Mouse (Mus musculus) heart, postnatal 4 days (tissue): ENCODE measurements around the gene Prrt3. TPM values are rescaled to one million over a fixed set of nuclear protein-coding genes. Genes with fewer than 3 reads are reported as not detected.

Source experiments
- DNase-seq: peaks from one replicate; pipeline ENCODE4 v3.0.0; 2021
- total RNA-seq, 2 experiments: library from RNA; stranded (reverse); gene quantifications; 2 replicates each; pipeline ENCODE4 v1.2.3; 2021

Prrt3 gene
- total RNA-seq, 2 experiments from 2014 or later, result not detected

DNA sequence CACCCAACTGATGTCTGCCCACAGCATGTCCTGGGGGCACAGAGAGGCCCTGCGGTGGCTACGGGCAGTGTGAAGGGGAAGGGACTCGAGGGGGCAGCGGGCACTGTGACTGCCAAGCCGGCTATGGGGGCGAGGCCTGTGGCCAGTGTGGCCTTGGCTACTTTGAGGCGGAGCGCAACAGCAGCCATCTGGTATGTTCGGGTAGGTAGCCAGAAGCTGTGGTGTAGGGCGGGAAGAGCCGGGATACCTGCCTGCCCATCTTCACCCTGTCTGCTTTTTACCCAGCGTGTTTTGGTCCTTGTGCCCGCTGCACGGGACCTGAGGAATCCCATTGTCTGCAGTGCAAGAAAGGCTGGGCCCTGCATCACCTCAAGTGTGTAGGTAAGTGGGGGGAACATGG is 12.3 kb downstream of the Prrt3 start:
- DNase-seq, result no peak

DNA sequence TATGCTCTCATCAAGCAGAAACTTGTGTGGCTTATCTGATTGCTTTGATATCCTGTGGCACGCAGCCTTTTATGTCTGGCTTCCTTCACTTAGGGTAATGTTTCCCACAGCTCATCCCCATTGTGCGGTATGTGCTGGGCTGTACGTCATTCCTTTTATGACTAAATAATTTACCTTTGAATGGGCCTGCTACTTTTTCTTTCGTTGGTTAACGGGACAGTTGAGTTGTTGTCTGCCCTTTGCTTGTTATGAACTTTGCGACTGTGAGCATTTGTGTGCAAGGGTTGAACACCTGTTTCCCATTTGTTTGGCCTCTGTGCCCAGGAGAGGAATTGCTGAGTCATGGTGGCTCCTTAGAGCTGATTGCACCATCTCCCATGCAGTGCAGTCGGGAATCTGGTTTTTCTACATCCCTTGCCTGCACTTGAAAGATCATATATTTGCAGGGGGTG is 14.6 kb downstream of the Prrt3 start:
- DNase-seq, result no peak

DNA sequence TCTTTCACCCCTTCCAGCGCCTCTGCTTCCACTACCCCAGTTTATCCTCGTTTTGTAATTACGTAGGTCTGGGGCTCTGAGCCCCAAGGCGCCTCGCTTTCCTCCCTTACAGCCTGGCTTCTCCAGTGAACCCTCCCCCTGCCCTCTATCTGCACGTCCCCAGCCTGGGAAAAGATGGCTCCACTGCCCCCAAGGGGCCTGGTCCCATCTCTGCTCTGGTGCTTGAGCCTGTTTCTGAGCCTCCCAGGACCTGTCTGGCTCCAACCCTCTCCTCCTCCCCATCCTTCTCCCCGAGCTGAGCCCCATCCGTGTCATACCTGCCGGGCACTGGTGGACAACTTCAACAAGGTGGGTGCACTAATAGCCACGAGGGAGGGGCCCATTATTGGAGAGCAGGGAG is 18.0 kb downstream of the Prrt3 start:
- no peak for DNase-seq

DNA sequence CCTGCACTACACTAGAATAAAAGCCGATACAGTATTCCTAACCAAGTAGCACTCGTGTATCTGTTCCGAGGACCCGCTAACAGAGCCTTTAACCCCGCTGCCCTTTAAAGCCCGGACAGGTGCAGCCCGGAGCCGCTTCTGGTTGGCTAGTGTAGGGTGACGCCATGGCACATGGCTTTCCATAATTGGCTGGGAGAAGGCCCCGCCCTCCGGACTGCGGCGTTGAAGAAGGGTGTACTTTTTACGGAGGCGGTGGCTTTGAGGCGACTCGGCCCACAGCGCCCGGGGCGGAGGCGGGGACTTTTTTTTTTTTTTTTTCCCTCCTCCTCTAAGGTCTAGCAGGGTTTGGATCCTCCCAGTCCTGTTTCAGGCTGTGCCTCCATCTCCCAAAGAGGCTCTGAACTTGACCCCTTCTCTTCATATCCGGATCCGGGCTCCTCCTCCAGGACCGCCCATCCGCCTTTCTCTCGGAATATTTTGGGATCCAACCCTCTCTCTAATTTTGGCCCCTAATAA is 18.6 kb downstream of the Prrt3 start, which contains the start of gene Creld1:
Gene Creld1 (plus strand): TSS at position 198 of the 516 bp plus-strand sequence.
- DNase-seq, result peak; percentile 93

DNA sequence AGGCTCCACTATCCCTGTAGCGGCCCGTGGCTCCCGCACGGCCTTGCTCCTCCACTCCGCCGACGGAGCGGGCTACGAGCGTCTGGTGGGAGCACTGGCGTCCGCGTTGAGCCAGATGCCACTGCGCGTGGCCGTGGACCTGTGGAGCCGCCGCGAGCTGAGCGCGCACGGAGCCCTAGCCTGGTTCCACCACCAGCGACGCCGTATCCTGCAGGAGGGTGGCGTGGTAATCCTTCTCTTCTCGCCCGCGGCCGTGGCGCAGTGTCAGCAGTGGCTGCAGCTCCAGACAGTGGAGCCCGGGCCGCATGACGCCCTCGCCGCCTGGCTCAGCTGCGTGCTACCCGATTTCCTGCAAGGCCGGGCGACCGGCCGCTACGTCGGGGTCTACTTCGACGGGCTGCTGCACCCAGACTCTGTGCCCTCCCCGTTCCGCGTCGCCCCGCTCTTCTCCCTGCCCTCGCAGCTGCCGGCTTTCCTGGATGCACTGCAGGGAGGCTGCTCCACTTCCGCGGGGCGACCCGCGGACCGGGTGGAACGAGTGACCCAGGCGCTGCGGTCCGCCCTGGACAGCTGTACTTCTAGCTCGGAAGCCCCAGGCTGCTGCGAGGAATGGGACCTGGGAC is 19.1 kb downstream of the Prrt3 start:
- DNase-seq, result peak; percentile 40

DNA sequence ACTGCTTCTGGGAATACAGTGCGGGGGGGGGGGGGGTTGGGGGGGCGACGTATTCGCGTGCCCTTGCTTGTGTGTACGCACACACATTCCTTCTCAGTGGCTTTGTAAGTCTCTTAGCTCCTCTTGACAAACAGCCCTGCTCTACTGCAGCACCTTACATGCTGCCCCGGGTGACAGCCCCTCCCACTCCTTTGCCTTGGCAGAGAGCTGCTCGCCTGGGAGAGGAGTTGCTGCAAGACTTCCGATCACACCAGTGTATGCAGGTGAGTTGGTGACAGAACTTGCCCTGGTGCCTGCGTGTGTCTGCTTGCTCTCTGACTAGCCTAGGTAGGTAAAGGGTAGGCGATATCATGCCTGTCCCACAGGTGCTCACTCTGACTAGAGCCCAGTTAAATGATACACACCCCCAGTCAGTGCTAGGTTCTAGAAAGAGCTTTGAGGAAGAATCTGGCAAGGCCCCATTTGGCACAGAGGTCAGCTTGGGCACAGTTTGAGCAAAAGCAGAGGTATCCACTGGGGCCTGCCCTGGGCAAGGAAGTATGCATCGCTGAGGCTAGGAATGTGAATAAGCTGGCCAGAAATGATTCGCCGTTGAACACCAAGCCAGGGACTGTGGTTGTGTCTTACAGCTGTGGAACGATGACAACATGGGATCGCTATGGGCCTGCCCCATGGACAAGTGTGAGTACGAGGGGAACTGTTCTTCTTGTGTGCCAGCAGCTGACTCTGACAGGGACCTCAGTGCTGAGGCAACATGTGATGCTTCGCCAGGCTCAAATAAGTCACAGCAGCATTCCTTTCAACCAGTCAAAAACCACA is 21.0 kb downstream of the Prrt3 start:
- peak; percentile 50 for DNase-seq

DNA sequence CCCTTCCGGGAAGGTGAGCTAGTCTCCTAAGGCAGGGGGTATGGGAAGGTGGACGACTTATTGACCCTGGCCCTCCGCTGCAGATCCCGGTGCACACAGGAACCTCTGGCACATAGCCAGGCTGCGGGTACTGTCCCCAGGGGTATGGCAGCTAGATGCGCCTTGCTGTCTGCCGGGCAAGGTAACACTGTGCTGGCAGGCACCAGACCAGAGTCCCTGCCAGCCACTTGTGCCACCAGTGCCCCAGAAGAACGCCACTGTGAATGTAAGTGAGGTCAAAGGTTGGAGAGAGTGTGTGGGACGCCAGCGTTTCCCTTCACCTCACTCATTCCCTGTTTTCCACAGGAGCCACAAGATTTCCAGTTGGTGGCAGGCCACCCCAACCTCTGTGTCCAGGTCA is 22.8 kb downstream of the Prrt3 start:
- DNase-seq, result no peak

DNA sequence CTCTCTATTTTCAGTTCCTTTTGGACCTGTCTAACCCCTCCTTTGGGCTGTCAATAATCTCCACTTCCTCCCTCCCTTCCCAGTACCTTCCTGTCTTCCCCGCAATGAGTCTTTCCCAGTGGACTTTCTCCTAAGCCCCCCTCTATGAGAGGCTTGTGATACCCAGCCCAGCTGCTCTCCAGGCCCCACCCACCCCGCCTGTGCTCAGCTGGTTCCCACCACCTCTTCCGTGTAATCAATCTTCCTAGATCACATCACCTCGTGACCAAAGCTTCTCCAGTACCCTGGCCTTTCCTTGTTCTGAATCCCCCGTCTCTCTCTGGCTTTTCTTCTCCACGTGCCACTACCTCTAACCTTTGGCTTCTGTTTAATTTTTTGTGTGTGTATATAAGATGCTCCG is 24.4 kb downstream of the Prrt3 start:
- DNase-seq, result no peak

DNA sequence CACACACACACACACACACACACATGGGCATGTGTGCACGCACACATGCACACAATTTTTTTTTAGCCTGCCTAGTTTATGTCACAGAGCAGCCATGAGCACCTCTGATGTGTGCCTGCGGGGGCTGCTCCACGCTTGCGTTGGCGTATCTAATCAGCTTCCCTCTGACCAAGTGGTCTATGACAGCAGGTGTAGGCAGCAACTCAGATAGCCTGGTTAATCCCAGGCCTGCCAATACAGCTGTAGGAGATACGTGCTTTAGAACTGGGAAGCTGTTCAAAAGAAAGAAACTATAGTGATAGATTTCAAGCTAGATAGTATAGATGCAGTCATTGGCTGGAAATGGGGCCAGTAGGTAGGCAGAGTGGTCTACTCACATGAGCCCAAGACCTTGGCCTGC is 28.0 kb downstream of the Prrt3 start:
- no peak for DNase-seq

DNA sequence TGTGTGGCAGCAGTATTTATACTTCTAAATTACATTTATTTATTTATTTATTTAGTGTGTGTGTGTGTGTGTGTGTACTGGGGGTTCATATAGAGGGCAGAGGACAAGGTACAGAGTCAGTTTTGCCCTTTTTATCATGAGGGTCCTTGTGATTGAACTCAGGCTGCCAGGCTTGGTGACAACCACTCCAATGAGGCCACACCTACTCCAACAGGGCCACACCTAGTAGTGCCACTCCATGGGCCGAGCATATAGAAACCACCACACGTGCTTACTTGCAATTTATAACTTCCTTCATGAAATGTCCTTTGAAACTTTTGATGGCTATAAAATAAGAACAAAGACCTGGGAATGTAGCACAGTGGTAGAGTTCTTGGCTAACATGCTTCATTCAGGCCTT is 28.5 kb downstream of the Prrt3 start:
- DNase-seq, result no peak

DNA sequence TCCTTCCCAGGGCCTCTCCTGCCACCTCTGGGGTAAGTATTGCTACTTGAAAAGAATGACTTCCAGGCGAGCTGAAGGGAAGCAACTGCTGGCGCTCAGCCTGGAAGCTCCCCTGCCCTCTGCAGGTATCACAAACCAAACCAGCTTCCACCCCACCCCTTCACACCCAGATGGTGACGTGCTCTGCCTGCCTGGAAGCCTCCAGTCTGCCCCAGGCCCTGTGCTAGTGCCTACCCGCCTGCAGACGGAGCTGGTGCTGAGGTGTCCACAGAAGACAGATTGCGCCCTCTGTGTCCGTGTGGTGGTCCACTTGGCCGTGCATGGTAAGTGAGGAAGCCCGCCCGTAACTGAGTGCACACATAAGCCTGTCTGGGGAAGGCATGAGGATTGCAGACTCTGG is 29.7 kb downstream of the Prrt3 start:
- DNase-seq, result no peak

DNA sequence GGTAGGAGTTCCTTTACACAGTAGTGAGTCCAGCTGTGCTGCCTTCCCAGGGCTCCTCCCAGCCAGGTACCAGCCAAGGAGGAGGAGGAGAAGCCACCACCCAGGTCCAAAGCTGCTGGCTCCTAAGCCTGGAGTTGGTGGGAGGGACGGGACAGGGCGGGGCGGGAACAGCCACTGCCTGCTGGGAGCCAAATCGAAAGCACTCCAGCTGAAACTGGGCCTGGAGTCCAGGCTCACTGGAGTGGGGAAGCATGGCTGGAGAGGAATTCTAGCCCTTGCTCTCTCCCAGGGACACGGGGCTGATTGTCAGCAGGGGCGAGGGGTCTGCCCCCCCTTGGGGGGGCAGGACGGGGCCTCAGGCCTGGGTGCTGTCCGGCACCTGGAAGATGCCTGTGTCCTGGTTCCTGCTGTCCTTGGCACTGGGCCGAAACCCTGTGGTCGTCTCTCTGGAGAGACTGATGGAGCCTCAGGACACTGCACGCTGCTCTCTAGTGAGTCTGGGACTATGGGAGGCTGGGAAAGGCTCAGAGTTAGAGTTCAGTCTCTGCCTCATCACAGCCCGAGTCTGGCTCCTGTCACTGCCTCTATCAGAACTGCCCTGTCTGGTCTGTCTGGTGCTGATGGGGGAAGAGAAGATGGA is 30.3 kb downstream of the Prrt3 start, which contains the start of gene Il17rc:
Gene Il17rc (plus strand): TSS at position 131 of the 640 bp plus-strand sequence.
- peak; percentile 69 for DNase-seq

DNA sequence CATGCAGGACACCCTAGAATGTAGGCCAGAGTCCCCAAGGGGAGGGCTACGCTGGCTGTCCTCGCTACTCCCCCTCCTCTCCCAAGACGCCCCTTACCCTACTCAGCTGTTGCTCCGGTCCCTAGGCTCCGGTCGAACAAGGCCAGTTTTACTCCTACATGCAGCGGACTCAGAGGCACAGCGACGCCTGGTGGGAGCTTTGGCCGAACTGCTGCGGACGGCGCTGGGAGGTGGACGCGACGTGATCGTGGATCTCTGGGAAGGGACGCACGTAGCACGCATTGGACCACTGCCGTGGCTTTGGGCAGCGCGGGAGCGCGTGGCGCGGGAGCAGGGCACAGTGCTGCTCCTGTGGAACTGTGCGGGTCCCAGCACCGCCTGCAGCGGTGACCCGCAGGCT is 32.3 kb downstream of the Prrt3 start:
- peak; percentile 86 for DNase-seq

DNA sequence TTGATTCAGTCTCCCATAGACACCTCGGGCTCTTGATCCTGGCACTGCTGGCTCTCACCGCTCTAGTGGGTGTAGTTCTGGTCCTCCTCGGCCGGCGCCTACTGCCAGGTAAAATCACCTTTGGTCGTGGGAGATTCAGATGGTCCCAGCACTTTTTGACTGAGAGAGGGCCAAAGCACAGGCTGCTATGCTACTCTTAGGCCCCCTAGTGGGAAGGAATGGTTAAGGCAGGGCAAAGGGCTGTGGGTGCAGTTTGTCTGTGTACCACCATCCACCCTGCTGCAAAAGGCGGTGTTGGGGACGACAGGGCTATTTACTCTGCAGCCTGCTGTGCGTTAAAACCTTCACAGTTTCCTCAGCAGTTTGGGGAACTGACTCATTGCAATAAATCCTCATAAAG is 32.7 kb downstream of the Prrt3 start:
- peak; percentile 81 for DNase-seq

DNA sequence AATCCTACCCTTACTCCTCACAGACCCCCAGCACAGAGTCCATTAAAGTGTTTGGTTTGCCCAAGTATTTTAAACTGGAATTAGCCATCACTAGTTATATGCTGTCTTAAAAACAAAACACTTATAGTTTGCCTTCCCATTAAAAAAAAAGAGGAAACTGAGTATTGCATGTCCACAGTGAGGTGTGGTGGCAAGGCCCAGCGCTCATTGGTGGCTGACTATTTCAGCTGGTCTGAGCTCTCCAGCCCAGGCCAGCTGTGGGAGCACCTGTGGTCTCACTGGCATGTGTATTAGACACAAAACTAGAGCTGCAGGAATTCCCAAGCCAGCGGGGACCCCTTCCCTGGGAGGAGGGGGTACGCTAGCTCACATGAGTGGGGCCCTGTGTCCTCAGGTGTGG is 33.2 kb downstream of the Prrt3 start:
- no peak for DNase-seq

DNA sequence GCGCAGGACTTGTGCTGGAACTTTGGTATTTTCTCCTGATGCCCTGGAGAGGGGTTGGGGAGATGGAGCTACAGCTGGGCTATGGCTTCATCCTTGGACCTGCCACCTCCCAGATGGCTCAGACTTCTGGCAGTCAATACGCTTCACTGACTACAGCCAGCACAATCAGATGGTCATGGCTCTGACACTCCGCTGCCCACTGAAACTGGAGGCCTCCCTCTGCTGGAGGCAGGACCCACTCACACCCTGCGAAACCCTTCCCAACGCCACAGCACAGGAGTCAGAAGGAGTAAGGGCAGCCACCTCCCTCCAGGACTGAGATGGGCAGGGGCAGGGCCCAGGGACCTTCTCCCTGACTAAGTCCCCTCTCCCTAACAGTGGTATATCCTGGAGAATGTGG is 36.1 kb downstream of the Prrt3 start:
- no peak for DNase-seq

DNA sequence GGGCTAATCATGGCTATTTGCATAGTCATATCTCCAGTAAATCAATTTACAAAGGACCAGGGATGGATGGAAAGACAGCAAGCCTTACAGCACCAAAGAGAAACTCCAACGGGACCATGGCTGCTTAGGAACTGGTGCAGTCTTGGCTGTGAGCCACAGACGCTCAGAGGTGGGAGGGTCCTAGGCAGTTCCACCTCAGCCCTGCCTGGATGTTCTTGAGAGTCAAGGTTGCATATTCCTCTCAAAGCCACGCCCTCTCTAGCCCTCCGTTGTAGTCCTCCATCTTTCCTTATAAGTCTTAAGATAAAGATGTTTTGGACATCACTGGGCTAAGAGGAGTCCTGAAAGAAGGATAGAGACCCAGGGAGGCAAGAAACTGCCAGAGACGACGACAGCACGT is 37.7 kb downstream of the Prrt3 start:
- DNase-seq, result no peak

DNA sequence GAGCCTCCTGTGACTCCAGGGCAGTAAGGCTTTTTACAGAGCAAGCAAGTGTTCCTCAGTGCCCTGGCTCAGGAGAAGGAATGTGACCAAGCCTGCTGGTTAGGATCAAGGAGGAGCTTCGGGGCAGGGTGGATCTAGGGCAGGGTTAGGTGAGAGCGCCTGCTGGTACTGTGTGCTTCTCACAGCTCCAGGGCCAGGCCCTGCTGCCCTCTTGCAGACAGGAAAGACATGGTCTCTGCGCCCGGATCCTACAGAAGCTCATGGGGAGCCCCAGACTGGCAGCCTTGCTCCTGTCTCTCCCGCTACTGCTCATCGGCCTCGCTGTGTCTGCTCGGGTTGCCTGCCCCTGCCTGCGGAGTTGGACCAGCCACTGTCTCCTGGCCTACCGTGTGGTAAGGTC is 43.1 kb downstream of the Prrt3 start:
- no peak for DNase-seq

DNA sequence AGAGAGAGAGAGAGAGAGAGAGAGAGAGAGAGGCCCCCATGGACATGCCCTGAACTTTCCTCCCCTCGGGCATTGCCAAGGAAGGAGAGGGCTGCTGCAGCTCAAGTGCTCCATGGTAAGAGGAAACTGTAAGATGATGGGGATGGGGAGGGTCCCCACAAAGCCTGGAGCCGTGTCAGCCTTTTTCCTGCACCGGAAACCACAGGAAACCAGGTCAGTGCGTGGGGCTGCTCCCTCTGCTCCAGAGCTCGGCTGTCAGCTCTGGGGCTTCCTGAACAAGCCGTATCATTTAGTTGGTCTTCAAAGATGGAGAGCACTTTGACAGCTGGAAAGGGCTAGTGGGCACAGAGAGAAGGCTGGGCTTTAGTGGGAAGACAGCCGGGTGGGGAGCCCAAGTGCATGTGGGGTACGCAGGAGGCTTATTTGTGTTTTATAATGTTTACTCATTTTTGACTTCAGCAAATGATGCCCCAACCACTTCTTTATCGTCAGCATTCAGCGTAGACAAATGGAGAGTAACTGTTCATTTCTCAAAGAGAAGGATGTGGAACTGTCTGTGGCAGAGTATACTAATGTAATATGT is 43.7 kb downstream of the Prrt3 start, which contains the start of gene Il17re:
Gene Il17re (plus strand): TSS at position 533 of the 583 bp plus-strand sequence.
- DNase-seq, result no peak

DNA sequence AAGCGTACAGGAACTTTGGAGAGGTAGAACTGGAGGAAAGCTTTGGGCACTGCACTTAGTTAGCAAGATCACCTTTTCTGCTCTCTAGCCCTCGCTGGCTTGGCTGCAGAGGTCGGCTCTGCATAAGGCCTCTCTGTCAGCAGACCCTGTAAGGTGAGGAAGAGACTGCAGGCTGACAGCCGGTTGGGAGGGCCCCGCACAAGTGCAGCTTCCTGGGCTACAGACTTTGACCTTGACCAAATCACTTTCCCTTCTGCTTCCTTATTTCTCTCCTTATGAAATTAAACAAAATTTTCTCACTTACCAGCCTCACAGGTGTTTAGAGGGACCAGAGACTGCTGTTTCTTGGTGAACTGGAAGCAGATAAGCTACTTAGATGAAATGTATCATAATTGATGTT is 46.7 kb downstream of the Prrt3 start:
- no peak for DNase-seq

DNA sequence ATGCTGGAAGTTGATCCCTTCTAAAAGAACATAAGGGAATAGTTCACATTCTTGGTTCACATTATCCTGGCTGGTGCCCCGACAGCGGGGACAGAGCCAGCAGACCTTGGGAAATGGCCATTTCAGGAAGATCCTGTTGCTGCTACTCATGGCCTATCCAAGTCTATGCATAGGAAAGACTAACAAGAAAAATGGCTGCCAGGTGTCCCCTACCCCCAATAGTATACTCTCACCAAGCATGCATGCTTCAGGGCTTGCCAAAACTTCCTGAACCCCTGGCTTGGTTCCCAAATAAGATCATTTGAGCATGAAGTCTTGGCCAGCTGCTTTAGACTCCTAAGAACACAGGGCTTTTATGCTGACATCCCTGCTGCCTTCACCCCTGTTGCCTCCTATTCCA is 49.9 kb downstream of the Prrt3 start:
- DNase-seq, result no peak

DNA sequence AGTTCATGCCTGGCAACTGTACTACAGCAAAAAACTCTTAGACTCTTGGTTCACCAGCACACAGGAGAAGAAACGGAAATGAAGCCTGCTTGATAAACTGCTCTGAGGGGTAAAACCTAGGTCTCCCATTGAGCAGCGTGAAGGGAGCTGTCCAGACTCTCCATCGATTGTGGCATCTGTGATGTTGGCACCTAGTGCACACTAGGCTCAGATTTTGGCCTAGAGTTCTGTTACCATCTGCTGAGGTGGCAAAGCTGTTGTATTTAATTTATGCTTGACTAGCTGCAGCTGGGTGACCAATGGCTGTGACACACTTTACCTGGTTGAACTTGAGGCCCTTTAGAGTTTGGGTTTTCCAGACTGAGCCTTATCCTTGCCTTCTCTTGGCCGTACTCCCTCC is 54.1 kb downstream of the Prrt3 start:
- DNase-seq, result no peak
